Mouse (Mus musculus) CD4-positive, CD25-positive, alpha-beta regulatory T cell, adult 4 months (primary cell): ENCODE data around the gene Olig2. TPM values are rescaled to one million over a fixed set of nuclear protein-coding genes. Genes with fewer than 3 reads are reported as not detected.

ENCODE experiments used
- ATAC-seq: one replicate; pipeline ENCODE4 v1.8.0; 2017
- polyA plus RNA-seq, 2 experiments: library from polyadenylated mRNA; unstranded; fragments of 100-300 nt; shearing (Covaris generic); gene quantifications; one replicate each; pipeline ENCODE4 v1.2.1; 2017

The Olig2 gene
- polyA plus RNA-seq, 2 experiments from 2014 or later: not detected

GRCm38 (mm10) chr16:91270982-91271549, 45.8 kb downstream of the Olig2 start:
- ATAC-seq: no peak

- no peak for ATAC-seq
Measured at GRCm38 (mm10) chr16:91271634-91272033, 46.4 kb downstream of the Olig2 start.

Other genes starting within 250 kb of the Olig2 start
- 10 to 100 TPM; 30.6 to 40.9 TPM for gene Synj1, start 214.1 kb upstream of the Olig2 start, polyA plus RNA-seq
- gene Paxbp1, start 180.9 kb upstream of the Olig2 start, polyA plus RNA-seq: 100 to 1,000 TPM; 121 to 128 TPM
- 1 to 10 TPM; 1.5 to 2.0 TPM for gene 4932438H23Rik, start 130.3 kb upstream of the Olig2 start, polyA plus RNA-seq
- gene Olig1, start 44.3 kb downstream of the Olig2 start, polyA plus RNA-seq: not detected
- 10 to 100 TPM; 45.8 to 48.2 TPM for gene Ifnar2, start 147.3 kb downstream of the Olig2 start, polyA plus RNA-seq
- not detected for gene Gm21970, start 166.3 kb downstream of the Olig2 start, polyA plus RNA-seq
- gene Il10rb, start 180.7 kb downstream of the Olig2 start, polyA plus RNA-seq: 100 to 1,000 TPM; 131 to 143 TPM